Mouse (Mus musculus) embryonic facial prominence, embryonic 14.5 days (tissue): ENCODE results near the gene Cul4a. TPM values are rescaled to one million over a fixed set of nuclear protein-coding genes. Genes with fewer than 3 reads are reported as not detected.
A peak's percentile ranks its signal among the peaks of the same experiment; 100 is the strongest.

Experiments
- ATAC-seq: fragments of 200-750 bp; cut with Nextera tagmentation; 2 replicates; pipeline ENCODE4 v1.8.0; 2017; ENCODE audit warnings: low read depth, moderate number of reproducible peaks, moderate TSS enrichment
- DNase-seq: peaks from one replicate; pipeline ENCODE4 v3.0.0-alpha.2; 2015; ENCODE audit warnings: low spot score
- H3K27ac ChIP-seq: fragments of 300-500 bp; sonication (generic); replicated peaks from 2 replicates; pipeline ENCODE4 v1.5.1; 2014; ENCODE audit warnings: low read depth, mild to moderate bottlenecking, low read length, moderate library complexity
- H3K27me3 ChIP-seq: fragments of 300-500 bp; sonication (generic); replicated peaks from 2 replicates; pipeline ENCODE4 v1.6.1; 2014; ENCODE audit warnings: low read length; ENCODE audit not compliant: control insufficient read depth, insufficient read depth
- H3K36me3 ChIP-seq: fragments of 300-500 bp; sonication (generic); 2 replicates; pipeline ENCODE4 v1.6.1; 2014; ENCODE audit warnings: low read length, mixed read lengths; ENCODE audit not compliant: control insufficient read depth, insufficient read depth
- H3K4me1 ChIP-seq: fragments of 300-500 bp; sonication (generic); 2 replicates; pipeline ENCODE4 v1.6.1; 2014; ENCODE audit warnings: antibody characterized with exemption, low read length; ENCODE audit not compliant: control insufficient read depth, insufficient read depth
- H3K4me2 ChIP-seq: fragments of 300-500 bp; sonication (generic); 2 replicates; pipeline ENCODE4 v1.6.1; 2014; ENCODE audit warnings: low read depth, mild to moderate bottlenecking, low read length, moderate library complexity, mixed read lengths
- H3K4me3 ChIP-seq: fragments of 300-500 bp; sonication (generic); 2 replicates; pipeline ENCODE4 v1.5.1; 2014; ENCODE audit warnings: low read depth, mild to moderate bottlenecking, low read length
- H3K9ac ChIP-seq: fragments of 300-500 bp; sonication (generic); 2 replicates; pipeline ENCODE4 v1.6.1; 2014; ENCODE audit warnings: low read depth, mild to moderate bottlenecking, low read length, moderate library complexity, mixed read lengths
- H3K9me3 ChIP-seq: fragments of 300-500 bp; sonication (generic); 2 replicates; pipeline ENCODE4 v1.6.1; 2016; ENCODE audit warnings: low read length; ENCODE audit not compliant: control insufficient read depth
- WGBS: fragments of 180-500 bp; shearing (Covaris S2); extraction: QIAGEN DNeasy Blood & Tissue Kit; methylation state at CpG from one replicate; pipeline ENCODE4 v1.1.7; 2014; 5-methylcytosine and 5-hydroxymethylcytosine counted together
- polyA plus RNA-seq: library from polyadenylated mRNA; unstranded; fragments of >200 nt; fragmentation: Nextera tagmentation; extraction: Ambion mirVana; gene quantifications from 2 replicates; pipeline ENCODE4 v1.2.1, GENCODE M21; 2014

Gene Cul4a
- polyA plus RNA-seq, 1 experiment from 2014 or later, result 115 TPM

- ATAC-seq, result peak; percentile 89
- Histone ChIP-seq H3K9me3 (no peaks in the 10 kb centered on the region), H3K4me3 (peak overlapping the region; percentile 93), H3K36me3 (peaks cover 5% of the 10 kb centered on the region), H3K27ac (peak overlapping the region; percentile 91), H3K4me2 (peak overlapping the region; percentile 78), H3K4me1 (peaks cover 13% of the 10 kb centered on the region; the same call in 1 of the 2 replicates), H3K9ac (peak overlapping the region; percentile 82), H3K27me3 (no peaks in the 10 kb centered on the region)
- DNase-seq, result peak; percentile 94
- under 1% methylated on average over 34 of the region's 45 CpGs for WGBS
Measured at GRCm38 (mm10) chr8:13104691-13105086, 732 bp upstream of the Cul4a start.

- DNase-seq, result peak; percentile 35
- 0% methylated on average over 15 of the region's 63 CpGs for WGBS
Measured at GRCm38 (mm10) chr8:13105908-13106551, 609 bp downstream of the Cul4a start.

GRCm38 (mm10) chr8:13107990-13108638 lies 2.7 kb downstream of the Cul4a start:
- H3K27me3 ChIP-seq, result no peaks in the 10 kb centered on the region
- H3K36me3 ChIP-seq, result peaks cover 14% of the 10 kb centered on the region
- H3K4me1 ChIP-seq, result peaks cover 13% of the 10 kb centered on the region; the same call in 1 of the 2 replicates
- WGBS, result 90% methylated on average over 13 of the region's 13 CpGs
- H3K9me3 ChIP-seq, result no peaks in the 10 kb centered on the region
- H3K27ac ChIP-seq, result no peak overlapping the region
- ATAC-seq, result no peak
- no peak overlapping the region for H3K4me3 ChIP-seq
- DNase-seq, result no peak
- H3K9ac ChIP-seq, result no peak overlapping the region
- no peak overlapping the region for H3K4me2 ChIP-seq

More at GRCm38 (mm10) chr8:13105908-13106551, 609 bp downstream of the Cul4a start:
- Histone ChIP-seq H3K27ac (peak overlapping the region; percentile 87), H3K9me3 (no peaks in the 10 kb centered on the region), H3K4me2 (peak overlapping the region; percentile 85), H3K4me3 (peak overlapping the region; percentile 93), H3K36me3 (peaks cover 5% of the 10 kb centered on the region), H3K27me3 (no peaks in the 10 kb centered on the region), H3K9ac (peak overlapping the region; percentile 97), H3K4me1 (peaks cover 13% of the 10 kb centered on the region; the same call in 1 of the 2 replicates)
- peak; percentile 38 for ATAC-seq

- H3K9me3 ChIP-seq, result no peaks in the 10 kb centered on the region
- WGBS, result 85% methylated on average over 8 of the region's 8 CpGs
- H3K27me3 ChIP-seq, result no peaks in the 10 kb centered on the region
- peaks cover 18% of the 10 kb centered on the region for H3K36me3 ChIP-seq
- no peak overlapping the region for H3K4me3 ChIP-seq
- H3K9ac ChIP-seq, result no peak overlapping the region
- no peak for ATAC-seq
- H3K27ac ChIP-seq, result no peak overlapping the region
- H3K4me2 ChIP-seq, result no peak overlapping the region
- no peak for DNase-seq
- H3K4me1 ChIP-seq, result peaks cover 8% of the 10 kb centered on the region; the same call in 1 of the 2 replicates
Measured at GRCm38 (mm10) chr8:13108967-13109366, 3.5 kb downstream of the Cul4a start.

- 58% methylated on average over 1 of the region's 1 CpGs for WGBS
- H3K27me3 ChIP-seq, result no peaks in the 10 kb centered on the region
- peaks cover 19% of the 10 kb centered on the region for H3K36me3 ChIP-seq
- H3K27ac ChIP-seq, result no peak overlapping the region
- no peak overlapping the region for H3K9ac ChIP-seq
- ATAC-seq, result no peak
- H3K4me2 ChIP-seq, result no peak overlapping the region
- no peaks in the 10 kb centered on the region for H3K9me3 ChIP-seq
- H3K4me3 ChIP-seq, result no peak overlapping the region
- 0 out of 2 replicates have a peak, but pooled peaks cover 7% of the 10 kb centered on the region for H3K4me1 ChIP-seq
- peak; percentile 41 for DNase-seq
Measured at GRCm38 (mm10) chr8:13109416-13109960, 4.1 kb downstream of the Cul4a start.

- no peak overlapping the region for H3K9ac ChIP-seq
- H3K27ac ChIP-seq, result no peak overlapping the region
- 0 out of 2 replicates have a peak, but pooled peaks cover 5% of the 10 kb centered on the region for H3K4me1 ChIP-seq
- H3K27me3 ChIP-seq, result no peaks in the 10 kb centered on the region
- 87% methylated on average over 11 of the region's 11 CpGs for WGBS
- H3K36me3 ChIP-seq, result peaks cover 29% of the 10 kb centered on the region
- H3K9me3 ChIP-seq, result no peaks in the 10 kb centered on the region
- no peak overlapping the region for H3K4me2 ChIP-seq
- DNase-seq (no peak), ATAC-seq (no peak)
- H3K4me3 ChIP-seq, result no peak overlapping the region
Measured at GRCm38 (mm10) chr8:13111917-13112316, 6.5 kb downstream of the Cul4a start.

GRCm38 (mm10) chr8:13113232-13113631 lies 7.8 kb downstream of the Cul4a start:
- no peaks in the 10 kb centered on the region for H3K9me3 ChIP-seq
- 94% methylated on average over 4 of the region's 4 CpGs for WGBS
- no peak overlapping the region for H3K9ac ChIP-seq
- H3K4me1 ChIP-seq, result no peaks in the 10 kb centered on the region
- peaks cover 33% of the 10 kb centered on the region for H3K36me3 ChIP-seq
- ATAC-seq (no peak), DNase-seq (no peak)
- H3K4me2 ChIP-seq, result no peak overlapping the region
- H3K4me3 ChIP-seq, result no peak overlapping the region
- no peaks in the 10 kb centered on the region for H3K27me3 ChIP-seq
- H3K27ac ChIP-seq, result no peak overlapping the region

- no peak overlapping the region for H3K4me2 ChIP-seq
- WGBS, result 90% methylated on average over 2 of the region's 2 CpGs
Measured at GRCm38 (mm10) chr8:13117096-13117495, 11.7 kb downstream of the Cul4a start.

More at GRCm38 (mm10) chr8:13117096-13117495, 11.7 kb downstream of the Cul4a start:
- peaks cover 52% of the 10 kb centered on the region for H3K36me3 ChIP-seq
- no peaks in the 10 kb centered on the region for H3K9me3 ChIP-seq
- no peak overlapping the region for H3K9ac ChIP-seq
- H3K4me3 ChIP-seq, result no peak overlapping the region
- ATAC-seq (no peak), DNase-seq (no peak)
- no peak overlapping the region for H3K27ac ChIP-seq
- no peaks in the 10 kb centered on the region for H3K4me1 ChIP-seq
- no peaks in the 10 kb centered on the region for H3K27me3 ChIP-seq
